Mouse (Mus musculus) CH12.LX (cell line): ENCODE measurements around the gene Dock10. TPM values are rescaled to one million over a fixed set of nuclear protein-coding genes. Genes with fewer than 3 reads are reported as not detected.
A peak's percentile ranks its signal among the peaks of the same experiment; 100 is the strongest.

Experiments
- DNase-seq: peaks from one replicate; pipeline ENCODE4 v3.0.0-alpha.2; 2013; ENCODE audit errors: extremely low read depth
- H3K27ac ChIP-seq: 2 replicates; pipeline ENCODE4 v1.5.1; 2012; ENCODE audit warnings: low read depth, mild to moderate bottlenecking, control low read depth, moderate library complexity; ENCODE audit not compliant: insufficient read depth
- H3K27me3 ChIP-seq: replicated peaks from 2 replicates; pipeline ENCODE3; 2012; ENCODE audit warnings: inconsistent platforms
- H3K36me3 ChIP-seq, 2 experiments: replicated peaks in 1 of 2; 2 replicates each; pipeline versions ENCODE3 to v1.6.1; 2012; ENCODE audit warnings: inconsistent platforms in 1 of 2, low read length in 1 of 2, mild to moderate bottlenecking in 1 of 2, mixed read lengths in 1 of 2, moderate library complexity in 1 of 2; ENCODE audit not compliant: control insufficient read depth in 1 of 2, insufficient read depth in 1 of 2
- H3K4me1 ChIP-seq, 2 experiments: 2 replicates each; pipeline ENCODE4 v1.6.1; 2012; ENCODE audit warnings: inconsistent platforms in 1 of 2, moderate library complexity in 1 of 2; ENCODE audit not compliant: insufficient read depth in 2 of 2, control insufficient read depth in 1 of 2
- H3K4me2 ChIP-seq: 2 replicates; pipeline ENCODE4 v1.6.1; 2012; ENCODE audit warnings: low read depth, mild to moderate bottlenecking, control low read depth; ENCODE audit not compliant: poor library complexity, insufficient read depth, severe bottlenecking
- H3K4me3 ChIP-seq, 3 experiments: fragments of 150-350 bp in 1 of 3; sonication (generic) in 1 of 3; replicated peaks in 1 of 3; 2 replicates each; pipeline versions ENCODE3 to v1.5.1; 2011 to 2012; ENCODE audit warnings: low read depth in 2 of 3, low read length in 2 of 3, mild to moderate bottlenecking in 2 of 3, moderate library complexity in 2 of 3, control low read depth in 1 of 3, improper control_type of control experiment in 1 of 3, inconsistent platforms in 1 of 3, mixed read lengths in 1 of 3; ENCODE audit not compliant: poor library complexity in 1 of 3
- H3K79me2 ChIP-seq: replicated peaks from 2 replicates; pipeline ENCODE4 v1.6.1; 2012; ENCODE audit warnings: mild to moderate bottlenecking, moderate library complexity; ENCODE audit not compliant: control insufficient read depth, poor library complexity, insufficient read depth, severe bottlenecking; ENCODE audit errors: extremely low read depth
- H3K9ac ChIP-seq: 2 replicates; pipeline ENCODE4 v1.6.1; 2012; ENCODE audit warnings: low read depth, mild to moderate bottlenecking, control low read depth, moderate library complexity; ENCODE audit not compliant: insufficient read depth
- H3K9me3 ChIP-seq: replicated peaks from 2 replicates; pipeline ENCODE3; 2012; ENCODE audit warnings: low read length, inconsistent platforms, mixed read lengths
- CHD1 ChIP-seq: IDR thresholded peaks from 2 replicates; pipeline ENCODE4 v1.6.1; 2012; ENCODE audit warnings: low read depth, low read length, improper control_type of control experiment, inconsistent platforms
- EP300 ChIP-seq: IDR thresholded peaks from 2 replicates; pipeline ENCODE4 v1.6.1; 2011; ENCODE audit warnings: low read length, improper control_type of control experiment
- IRF4 ChIP-seq: IDR thresholded peaks from 2 replicates; pipeline ENCODE4 v1.6.1; 2014; ENCODE audit warnings: low read depth, mild to moderate bottlenecking, inconsistent platforms, low read length, improper control_type of control experiment
- JUN ChIP-seq: IDR thresholded peaks from 2 replicates; pipeline ENCODE4 v1.6.1; 2011; ENCODE audit warnings: low read depth, mild to moderate bottlenecking, low read length, improper control_type of control experiment, moderate library complexity; ENCODE audit not compliant: insufficient read depth
- KAT2A ChIP-seq: IDR thresholded peaks from 2 replicates; pipeline ENCODE4 v1.6.1; 2012; ENCODE audit warnings: low read length, improper control_type of control experiment, inconsistent platforms; ENCODE audit not compliant: insufficient replicate concordance
- MAZ ChIP-seq: IDR thresholded peaks from 2 replicates; pipeline ENCODE4 v1.6.1; 2012; ENCODE audit warnings: low read depth, mild to moderate bottlenecking, inconsistent platforms, low read length, improper control_type of control experiment, moderate library complexity
- TBP ChIP-seq: conservative IDR thresholded peaks from 2 replicates; pipeline ENCODE4 v1.6.1; 2011; ENCODE audit warnings: low read depth, low read length, improper control_type of control experiment
- UBTF ChIP-seq: IDR thresholded peaks from 2 replicates; pipeline ENCODE4 v1.6.1; 2012; ENCODE audit warnings: low read depth, mild to moderate bottlenecking, inconsistent platforms, low read length, improper control_type of control experiment, moderate library complexity
- USF2 ChIP-seq: conservative IDR thresholded peaks from 2 replicates; pipeline ENCODE4 v1.6.1; 2011; ENCODE audit warnings: low read depth, low read length, improper control_type of control experiment
- ZC3H11A ChIP-seq: IDR thresholded peaks from 2 replicates; pipeline ENCODE4 v1.6.1; 2012; ENCODE audit warnings: low read depth, mild to moderate bottlenecking, inconsistent platforms, low read length, improper control_type of control experiment
- ZKSCAN1 ChIP-seq: IDR thresholded peaks from 2 replicates; pipeline ENCODE4 v1.6.1; 2012; ENCODE audit warnings: low read depth, inconsistent platforms, low read length, improper control_type of control experiment, borderline replicate concordance
- ZNF384 ChIP-seq: IDR thresholded peaks from 2 replicates; pipeline ENCODE4 v1.6.1; 2012; ENCODE audit warnings: low read depth, low read length, improper control_type of control experiment, inconsistent platforms
- dilution Hi-C: fragments of 300-500 bp; cut with MboI; formaldehyde crosslinking; loops from 2 replicates; pipeline ENCODE4 v1.14.3; 2020; ENCODE audit warnings: low sequenced_read_pairs; ENCODE audit not compliant: extremely low pct_unique_long_range_greater_than_20kb, extremely low pct_ligation_motif_present
- in situ Hi-C: fragments of 300-500 bp; cut with MboI; formaldehyde crosslinking; loops from 3 replicates; pipeline ENCODE4 v1.14.3; 2019; ENCODE audit warnings: low sequenced_read_pairs, low pct_ligation_motif_present, low pct_unique_long_range_greater_than_20kb, mixed read lengths
- polyA plus RNA-seq: library from polyadenylated mRNA; unstranded; fragments of >175 nt; gene quantifications from 2 replicates; pipeline ENCODE4 v1.2.1, GENCODE M21; 2012; ENCODE audit warnings: low read depth; ENCODE audit not compliant: insufficient read length
- total RNA-seq, 2 experiments: library from RNA; depleted of rRNA; stranded (reverse); fragments of 300-350 nt in 1 of 2; fragments of >200 nt in 1 of 2; gene quantifications; 2 replicates each; pipeline ENCODE4 v1.2.3; 2012 to 2014

Gene Dock10
- total and polyA plus RNA-seq, 3 experiments = 44.7 to 77.2 (median 62.2) TPM

DNA sequence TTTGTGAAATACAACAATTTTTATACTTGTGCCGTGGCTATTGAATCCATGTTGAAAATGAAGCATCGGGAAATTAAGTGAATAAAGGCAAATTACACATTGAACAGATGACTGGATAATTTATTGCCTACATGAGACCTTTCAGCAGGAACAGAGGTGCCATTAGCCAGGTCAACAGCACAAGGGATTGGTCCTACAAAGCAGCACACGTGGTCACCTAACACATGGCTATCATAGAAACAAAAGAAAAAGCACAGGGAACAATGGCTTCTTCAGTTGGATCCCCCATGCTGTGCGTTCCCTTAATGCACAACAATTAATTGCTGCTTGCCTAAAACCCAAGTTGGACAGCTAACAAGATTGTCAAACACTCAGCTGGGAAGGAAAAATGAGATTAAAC is 133.8 kb downstream of the Dock10 start:
- in situ Hi-C loops = no loop called here
- no peak overlapping the region for H3K27ac ChIP-seq
- H3K36me3 ChIP-seq = peaks cover 0 to 43% of the 10 kb centered on the region in 2 experiments
- H3K9me3 ChIP-seq = no peaks in the 10 kb centered on the region
- no peak for DNase-seq
- no peak overlapping the region for H3K9ac ChIP-seq
- H3K79me2 ChIP-seq = peaks cover 14% of the 10 kb centered on the region
- TF ChIP-seq ZKSCAN1 (no peak), TBP (no peak), JUN (no peak), KAT2A (no peak)
- dilution Hi-C loops = no loop called here
- H3K4me2 ChIP-seq = no peak overlapping the region
- no peaks in the 10 kb centered on the region for H3K27me3 ChIP-seq
- H3K4me1 ChIP-seq = peaks cover 2 to 70% of the 10 kb centered on the region in 2 experiments; a peak in 3 of 4 replicates
- no peak overlapping the region for H3K4me3 ChIP-seq

- H3K36me3 ChIP-seq = peaks cover 3 to 43% of the 10 kb centered on the region in 2 experiments
- no peaks in the 10 kb centered on the region for H3K27me3 ChIP-seq
- TF ChIP-seq UBTF (no peak), MAZ (no peak), ZNF384 (no peak), TBP (no peak), CHD1 (no peak), ZC3H11A (no peak)
- H3K4me2 ChIP-seq = no peak overlapping the region
- no peak overlapping the region for H3K4me3 ChIP-seq
- H3K4me1 ChIP-seq = peaks cover 0 to 65% of the 10 kb centered on the region in 2 experiments; a peak in 3 of 4 replicates
- H3K79me2 ChIP-seq = peaks cover 13% of the 10 kb centered on the region
- peaks cover 2% of the 10 kb centered on the region for H3K9me3 ChIP-seq
- dilution Hi-C loops = no loop called here
- no peak overlapping the region for H3K9ac ChIP-seq
- in situ Hi-C loops = no loop called here
- H3K27ac ChIP-seq = no peak overlapping the region
- no peak for DNase-seq
Measured at GRCm38 (mm10) chr1:80622646-80623045, 135.7 kb downstream of the Dock10 start.

DNA sequence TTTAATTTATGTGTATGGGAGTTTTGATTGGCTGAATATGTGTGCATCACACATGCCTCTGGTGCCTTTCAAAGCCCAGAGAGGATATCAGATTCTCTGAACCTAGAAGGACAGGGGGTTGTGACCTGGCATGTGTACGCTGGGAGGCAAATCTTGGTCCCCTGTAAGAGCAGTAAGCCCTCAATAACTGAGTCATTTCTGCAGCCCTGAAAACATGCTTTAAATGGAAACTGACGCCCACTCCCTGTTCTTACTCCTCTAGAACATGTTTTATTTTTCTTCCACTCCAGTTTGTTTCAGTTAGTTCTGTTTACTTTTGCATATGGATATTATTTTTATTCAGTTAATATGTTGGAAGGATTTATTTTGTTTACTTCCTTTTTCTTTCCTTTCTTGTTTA is 139.2 kb downstream of the Dock10 start:
- H3K27ac ChIP-seq = no peak overlapping the region
- dilution Hi-C loops = no loop called here
- peaks cover 14 to 84% of the 10 kb centered on the region in 2 experiments for H3K4me1 ChIP-seq
- in situ Hi-C loops = no loop called here
- H3K79me2 ChIP-seq = peaks cover 16% of the 10 kb centered on the region
- H3K9ac ChIP-seq = no peak overlapping the region
- no peak overlapping the region for H3K4me2 ChIP-seq
- DNase-seq = peak; percentile 46
- peaks cover 11 to 45% of the 10 kb centered on the region in 2 experiments for H3K36me3 ChIP-seq
- no peak overlapping the region for H3K4me3 ChIP-seq
- H3K27me3 ChIP-seq = no peaks in the 10 kb centered on the region
- TF ChIP-seq EP300 (peak; percentile 26; the same call in 1 of the 2 replicates), IRF4 (0 out of 2 replicates have a peak, but pooled peaks have one; percentile 20), USF2 (no peak)
- peaks cover 2% of the 10 kb centered on the region for H3K9me3 ChIP-seq
